Mouse (Mus musculus): ENCODE measurements around the gene Sumo1. TPM values are rescaled to one million over a fixed set of nuclear protein-coding genes. Genes with fewer than 3 reads are reported as not detected.
"Not testable (repeated sequence)": the region's sequence is repeated elsewhere in the genome, so short reads cannot be mapped to it uniquely, and the experiment has no call there.

Sumo1 gene
- total RNA-seq, 1 experiment from 2014 or later, result 204 TPM

DNA sequence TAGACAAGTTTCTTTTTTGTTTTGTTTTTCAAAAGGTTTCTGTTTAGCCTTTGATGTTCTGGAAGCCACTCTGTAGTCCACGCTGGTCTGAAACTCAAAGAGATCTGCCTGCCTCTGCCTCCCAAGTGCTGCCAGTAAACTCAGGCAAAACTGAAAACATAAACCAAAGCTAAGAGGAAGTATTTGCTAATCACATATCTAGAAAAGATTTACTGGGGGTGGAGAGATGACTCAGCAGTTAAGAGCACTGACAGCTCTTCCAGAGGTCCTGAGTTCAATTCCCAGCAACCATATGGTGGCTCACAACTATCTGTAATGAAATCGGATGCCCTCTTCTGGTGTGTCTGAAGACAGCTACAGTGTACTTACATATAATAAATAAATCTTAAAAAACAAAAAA lies 24.1 kb downstream of the Sumo1 start:
- not testable (repeated sequence) for ATAC-seq (replicated peaks; ENCODE audit: insufficient number of reproducible peaks, low FRiP score, low TSS enrichment, poor library complexity, severe bottlenecking)

DNA sequence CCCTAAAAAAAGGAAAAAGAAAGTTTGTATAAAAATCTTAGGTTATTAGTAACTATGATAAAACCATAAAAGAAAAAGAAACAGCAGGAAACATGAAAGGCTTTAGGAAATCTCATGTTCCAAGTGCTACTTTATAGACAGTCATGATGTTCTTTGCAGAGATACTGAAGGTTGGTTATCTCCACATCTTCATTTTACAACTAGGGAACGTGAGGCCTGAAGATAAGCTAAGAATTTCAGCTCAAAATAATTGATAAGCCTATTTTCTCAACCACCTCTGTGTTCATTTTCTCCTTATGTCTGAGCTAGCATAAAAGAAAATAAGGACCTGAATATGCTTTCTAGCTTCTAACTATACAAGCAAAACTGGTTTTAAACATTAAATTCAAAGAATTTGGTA lies 28.1 kb downstream of the Sumo1 start:
- no peak for ATAC-seq (replicated peaks; ENCODE audit: insufficient number of reproducible peaks, low FRiP score, low TSS enrichment, poor library complexity, severe bottlenecking)

- ATAC-seq (replicated peaks; ENCODE audit: insufficient number of reproducible peaks, low FRiP score, low TSS enrichment, poor library complexity, severe bottlenecking), result no peak
Measured at GRCm38 (mm10) chr1:59638371-59638770, 32.3 kb downstream of the Sumo1 start.

GRCm38 (mm10) chr1:59636349-59636748 lies 34.3 kb downstream of the Sumo1 start:
- ATAC-seq (replicated peaks; ENCODE audit: insufficient number of reproducible peaks, low FRiP score, low TSS enrichment, poor library complexity, severe bottlenecking), result no peak

DNA sequence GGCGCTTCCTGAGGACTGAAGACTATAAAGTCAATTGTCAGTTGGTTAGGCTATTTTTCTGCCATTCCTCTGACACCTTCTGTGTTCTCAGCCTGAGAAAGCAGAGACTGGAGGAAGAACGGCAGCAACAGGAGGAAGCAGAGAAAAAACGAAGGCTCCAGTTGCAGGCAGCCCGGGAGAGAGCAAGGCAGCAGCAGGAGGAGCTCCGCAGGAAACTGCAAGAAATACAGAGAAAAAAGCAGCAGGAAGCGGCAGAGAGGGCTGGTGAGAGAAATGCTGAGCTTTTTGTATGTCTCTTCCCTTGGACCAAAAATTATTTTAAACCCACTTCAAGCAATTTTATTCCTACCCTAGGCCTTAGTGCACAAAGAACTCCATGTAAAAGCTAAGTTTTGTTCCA lies 37.6 kb downstream of the Sumo1 start:
- ATAC-seq (replicated peaks; ENCODE audit: insufficient number of reproducible peaks, low FRiP score, low TSS enrichment, poor library complexity, severe bottlenecking), result no peak

GRCm38 (mm10) chr1:59631986-59632659 lies 38.5 kb downstream of the Sumo1 start:
- ATAC-seq (replicated peaks; ENCODE audit: insufficient number of reproducible peaks, low FRiP score, low TSS enrichment, poor library complexity, severe bottlenecking), result no peak

DNA sequence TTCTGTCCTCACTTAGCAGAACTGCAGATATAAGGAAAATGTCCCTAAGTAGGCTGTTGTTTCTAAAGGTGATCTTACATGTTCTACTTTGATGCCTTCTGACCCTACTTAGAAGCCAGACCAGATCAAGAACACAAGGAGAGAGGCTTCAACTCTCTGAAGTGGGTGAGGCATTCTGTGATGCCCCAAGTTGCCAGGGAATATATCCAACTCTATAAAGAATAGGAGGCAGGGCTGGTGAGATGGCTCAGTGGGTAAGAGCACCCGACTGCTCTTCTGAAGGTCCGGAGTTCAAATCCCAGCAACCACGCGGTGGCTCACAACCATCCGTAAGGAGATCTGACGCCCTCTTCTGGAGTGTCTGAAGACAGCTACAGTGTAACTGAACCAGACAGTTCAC lies 40.3 kb downstream of the Sumo1 start:
- not testable (repeated sequence) for ATAC-seq (replicated peaks; ENCODE audit: insufficient number of reproducible peaks, low FRiP score, low TSS enrichment, poor library complexity, severe bottlenecking)

GRCm38 (mm10) chr1:59629194-59629593 lies 41.4 kb downstream of the Sumo1 start:
- no peak for ATAC-seq (replicated peaks; ENCODE audit: insufficient number of reproducible peaks, low FRiP score, low TSS enrichment, poor library complexity, severe bottlenecking)

DNA sequence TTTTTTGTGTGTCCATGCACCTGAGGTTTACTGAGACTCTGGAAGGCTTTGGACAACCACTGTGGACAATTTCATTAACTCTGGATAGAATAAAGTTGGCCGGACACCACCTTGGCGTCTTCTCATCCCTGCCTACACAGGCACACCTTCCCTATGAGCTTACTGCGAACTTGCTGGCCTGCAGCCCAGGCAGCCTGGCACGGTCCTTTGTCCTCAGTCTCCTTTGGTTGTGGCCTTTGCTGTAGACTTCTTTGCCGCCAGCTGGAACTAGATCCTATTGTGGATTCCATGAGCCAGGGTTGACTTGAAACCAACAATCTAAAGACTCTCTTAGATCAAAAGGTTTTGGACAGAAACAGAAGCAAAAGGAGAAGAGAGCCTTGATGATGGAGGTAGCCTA lies 45.2 kb downstream of the Sumo1 start:
- no peak for ATAC-seq (replicated peaks; ENCODE audit: insufficient number of reproducible peaks, low FRiP score, low TSS enrichment, poor library complexity, severe bottlenecking)

- peak; percentile 92 for ATAC-seq (replicated peaks; ENCODE audit: insufficient number of reproducible peaks, low FRiP score, low TSS enrichment, poor library complexity, severe bottlenecking)
Measured at GRCm38 (mm10) chr1:59623325-59624017, 47.2 kb downstream of the Sumo1 start.

DNA sequence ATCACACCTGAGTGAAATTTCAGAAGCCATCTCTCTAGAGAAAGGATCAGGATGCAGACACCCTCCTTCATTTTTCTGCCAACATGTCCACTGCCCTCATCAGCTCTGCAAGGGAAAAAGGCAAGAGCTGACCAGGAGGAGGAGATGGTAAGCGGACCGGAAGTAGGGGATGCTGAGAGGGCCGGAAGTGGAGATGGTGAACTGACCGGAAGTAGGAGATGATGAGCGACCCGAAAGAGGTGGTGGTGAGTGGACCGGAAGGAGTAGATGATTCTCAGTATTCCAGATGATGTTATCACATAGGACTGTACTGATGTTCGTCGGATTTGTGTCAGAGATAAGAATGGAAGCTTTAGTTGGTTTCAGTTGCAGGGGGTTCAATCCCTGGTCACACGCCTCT lies 51.4 kb downstream of the Sumo1 start:
- no peak for ATAC-seq (replicated peaks; ENCODE audit: insufficient number of reproducible peaks, low FRiP score, low TSS enrichment, poor library complexity, severe bottlenecking)

DNA sequence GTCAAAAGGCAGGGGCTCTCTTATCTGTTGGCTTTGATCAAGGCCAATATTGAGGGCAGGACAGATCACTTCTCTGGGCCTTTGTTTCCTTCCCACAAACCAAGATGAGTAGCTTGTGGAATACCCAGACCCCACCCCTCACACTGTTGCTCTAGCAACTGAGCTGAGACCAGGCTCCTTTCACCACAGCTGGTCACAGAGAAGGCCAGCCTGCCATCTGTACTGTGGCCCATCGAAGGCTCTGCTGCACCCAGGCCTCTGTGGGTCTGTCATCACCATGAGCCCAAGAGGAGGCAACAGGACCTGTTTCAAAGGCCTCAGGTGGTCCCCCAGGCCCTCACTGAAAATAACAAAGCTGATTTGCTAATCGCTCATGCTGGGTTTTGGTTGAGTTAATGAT lies 55.6 kb downstream of the Sumo1 start:
- ATAC-seq (replicated peaks; ENCODE audit: insufficient number of reproducible peaks, low FRiP score, low TSS enrichment, poor library complexity, severe bottlenecking), result no peak

DNA sequence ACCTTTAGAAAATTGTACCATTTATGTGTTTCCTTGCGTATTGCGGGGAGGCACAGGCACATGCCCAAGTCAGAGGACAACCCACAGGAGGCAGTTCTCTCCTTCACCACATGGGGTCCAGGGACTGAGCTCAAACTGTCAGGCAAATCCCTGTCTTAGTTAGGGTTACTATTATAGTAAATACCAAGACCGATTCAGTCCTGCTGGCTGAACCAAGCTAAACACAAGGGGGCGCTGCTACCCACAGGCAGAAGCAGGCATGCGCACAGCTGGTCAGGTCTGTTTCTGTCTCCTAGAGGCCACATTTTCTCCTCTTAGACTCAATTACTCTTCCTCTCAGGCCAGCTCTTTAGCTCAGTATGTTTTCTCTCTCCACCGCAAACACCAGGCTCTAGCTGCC lies 56.8 kb downstream of the Sumo1 start:
- ATAC-seq (replicated peaks; ENCODE audit: insufficient number of reproducible peaks, low FRiP score, low TSS enrichment, poor library complexity, severe bottlenecking), result peak; percentile 56; the same call in 1 of the 2 replicates

GRCm38 (mm10) chr1:59610929-59611328 lies 59.7 kb downstream of the Sumo1 start:
- no peak for ATAC-seq (replicated peaks; ENCODE audit: insufficient number of reproducible peaks, low FRiP score, low TSS enrichment, poor library complexity, severe bottlenecking)

GRCm38 (mm10) chr1:59609896-59610295 lies 60.7 kb downstream of the Sumo1 start:
- ATAC-seq (replicated peaks; ENCODE audit: insufficient number of reproducible peaks, low FRiP score, low TSS enrichment, poor library complexity, severe bottlenecking), result no peak

DNA sequence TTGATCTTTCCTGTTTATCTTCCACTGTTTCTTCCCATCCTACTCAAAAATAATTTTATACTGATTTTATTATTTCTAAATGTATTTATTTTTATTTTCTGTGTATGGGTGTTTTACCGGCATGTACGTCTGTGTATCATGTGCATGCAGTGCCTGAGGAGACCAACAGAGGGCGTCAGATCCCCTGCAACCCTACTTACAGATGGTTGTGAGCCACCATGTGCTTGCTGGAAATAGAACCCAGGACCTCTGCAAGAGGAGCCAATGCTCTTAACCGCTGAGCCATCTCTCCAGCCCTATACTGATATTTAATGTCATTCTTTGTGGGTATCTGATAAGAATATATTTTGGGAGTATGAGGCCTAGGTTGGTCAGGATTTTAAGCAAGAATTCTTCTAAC lies 61.2 kb downstream of the Sumo1 start:
- no peak for ATAC-seq (replicated peaks; ENCODE audit: insufficient number of reproducible peaks, low FRiP score, low TSS enrichment, poor library complexity, severe bottlenecking)

- ATAC-seq (replicated peaks; ENCODE audit: insufficient number of reproducible peaks, low FRiP score, low TSS enrichment, poor library complexity, severe bottlenecking), result no peak
Measured at GRCm38 (mm10) chr1:59608920-59609319, 61.7 kb downstream of the Sumo1 start.

DNA sequence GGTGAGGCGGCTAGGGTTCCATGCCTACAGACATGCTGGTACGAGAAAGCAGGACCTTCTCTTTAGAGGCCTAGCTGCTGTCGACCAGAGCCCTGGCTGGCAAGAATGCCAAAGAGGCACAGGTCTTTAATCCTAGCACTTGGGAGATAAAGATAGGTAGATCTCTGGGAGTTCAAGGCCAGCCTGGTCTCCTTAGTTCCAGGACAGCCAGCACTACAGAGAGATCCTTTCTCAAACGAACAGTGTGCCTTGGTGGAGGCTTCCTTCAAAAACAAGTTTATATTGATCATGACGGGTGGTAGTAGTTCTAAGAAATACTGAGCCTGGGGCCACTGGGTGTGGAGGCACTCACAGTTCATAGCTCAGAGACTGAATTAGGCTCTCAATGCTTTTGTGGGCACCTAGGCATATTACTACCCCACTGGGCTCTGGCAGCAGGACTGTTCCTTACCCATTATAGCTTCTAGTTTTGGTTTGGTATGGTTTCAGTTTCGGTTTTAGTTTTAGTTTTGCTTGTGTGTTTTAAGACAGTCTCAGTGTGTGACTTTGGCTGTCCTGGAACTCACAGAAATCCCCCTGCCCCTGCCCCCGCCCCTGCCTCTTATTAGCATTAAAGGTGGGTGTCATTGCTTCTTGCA lies 62.4 kb downstream of the Sumo1 start:
- peak; percentile 63 for ATAC-seq (replicated peaks; ENCODE audit: insufficient number of reproducible peaks, low FRiP score, low TSS enrichment, poor library complexity, severe bottlenecking)

GRCm38 (mm10) chr1:59607071-59607470 lies 63.6 kb downstream of the Sumo1 start:
- ATAC-seq (replicated peaks; ENCODE audit: insufficient number of reproducible peaks, low FRiP score, low TSS enrichment, poor library complexity, severe bottlenecking), result no peak

- ATAC-seq (replicated peaks; ENCODE audit: insufficient number of reproducible peaks, low FRiP score, low TSS enrichment, poor library complexity, severe bottlenecking), result no peak
Measured at GRCm38 (mm10) chr1:59606479-59606878, 64.2 kb downstream of the Sumo1 start.

All from monocyte, adult 5-6 weeks (primary cell).